Comparison of ENCODE assay signal across 8 mouse cellular contexts in the genomic region with DNA sequence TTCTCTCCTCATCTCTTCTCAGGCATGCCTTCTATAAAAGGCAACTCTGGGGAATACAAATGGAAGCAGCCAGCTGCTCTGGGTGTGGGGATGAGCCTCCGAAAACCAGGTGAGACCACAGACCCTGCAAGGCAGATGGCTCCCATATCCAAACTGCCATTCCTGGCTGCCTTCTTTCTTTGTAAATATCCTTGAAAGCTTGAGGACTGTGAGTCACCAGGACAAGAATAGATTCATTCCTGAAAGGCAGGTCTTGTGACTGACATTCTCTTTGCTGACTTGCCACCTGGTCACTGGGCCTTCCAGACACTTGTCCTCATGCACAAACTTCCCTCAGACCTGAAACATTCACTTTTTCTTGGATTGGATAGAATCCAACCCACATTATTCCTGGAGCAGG.
DNase-seq lines count a peak whose midpoint lies in the region.
"Had no signal": no experiment of that assay in that cellular context is flagged by ENCODE, and none has a peak within 500 bp of the region (broad histone marks: within the 10 kb centered on the region; RNA-seq: fewer than 3 reads in every experiment).

No protein-coding gene starts in this region.

- DNase-seq in gastrocnemius, adult 18-20 months (ENCODE audit: low spot score) = peak; percentile 24
- no peak for DNase-seq in gastrocnemius, postnatal 25 days
- peak; percentile 36 for DNase-seq in NIH3T3 (ENCODE audit: low read depth)
- DNase-seq in frontal cortex, adult 2 months (ENCODE audit: extremely low spot score in 1 of 2, low spot score in 1 of 2) = peak; percentile 67 to 75
- peak; percentile 14 to 79 for DNase-seq in left cerebral cortex, adult 8-10 months (ENCODE audit: low spot score in 2 of 2)
- DNase-seq in embryo, embryonic 9.5 days (ENCODE audit: extremely low spot score) = no peak
- no peak for DNase-seq in gastrocnemius, postnatal 36 days
- DNase-seq: thymus, postnatal 14 days had no signal

- intact Hi-C loops in gastrocnemius, postnatal 36 days (cut with DNase I) = no loop called here

Comparison
In these comparisons a context has a peak if more than half of its experiments do, and no peak if none do; other contexts are left out.
1. DNase-seq: peak in gastrocnemius, adult 18-20 months (single experiment), NIH3T3 (single experiment), frontal cortex, adult 2 months (2 of 2) and left cerebral cortex, adult 8-10 months (2 of 2); none in gastrocnemius, postnatal 25 days (single experiment), embryo, embryonic 9.5 days (single experiment) and gastrocnemius, postnatal 36 days (0 of 2).